Mouse (Mus musculus) C2C12 (cell line): Measurements from ENCODE around the gene Col5a3.

Source experiments
- CTCF ChIP-seq: IDR thresholded peaks from one replicate; pipeline ENCODE4 v1.5.1; 2011; ENCODE audit not compliant: control insufficient read depth, insufficient read depth, insufficient read length
- USF1 ChIP-seq: IDR thresholded peaks from one replicate; pipeline ENCODE4 v1.6.1; 2011; ENCODE audit warnings: low read depth, mild to moderate bottlenecking, control low read depth, moderate library complexity

- TF ChIP-seq CTCF (no peak), USF1 (no peak)
Observed at GRCm38 (mm10) chr9:20746017-20746660, 68.7 kb downstream of the Col5a3 start, which contains the start of gene Olfm2.
